Mouse (Mus musculus) kidney, adult 2 months (tissue): Measurements from ENCODE around the gene Rcc1.

Source experiments
- CTCF ChIP-seq: fragments of 200-500 bp; conservative IDR thresholded peaks from 2 replicates; pipeline ENCODE4 v1.5.1; 2011; ENCODE audit warnings: low read depth, mild to moderate bottlenecking, control low read depth, low read length, moderate library complexity, mixed read lengths; ENCODE audit not compliant: insufficient read depth, insufficient read length
- POLR2A ChIP-seq: fragments of 200-500 bp; IDR thresholded peaks from one replicate; pipeline ENCODE4 v1.6.1; 2011; ENCODE audit warnings: low read depth, low read length, control low read depth

DNA sequence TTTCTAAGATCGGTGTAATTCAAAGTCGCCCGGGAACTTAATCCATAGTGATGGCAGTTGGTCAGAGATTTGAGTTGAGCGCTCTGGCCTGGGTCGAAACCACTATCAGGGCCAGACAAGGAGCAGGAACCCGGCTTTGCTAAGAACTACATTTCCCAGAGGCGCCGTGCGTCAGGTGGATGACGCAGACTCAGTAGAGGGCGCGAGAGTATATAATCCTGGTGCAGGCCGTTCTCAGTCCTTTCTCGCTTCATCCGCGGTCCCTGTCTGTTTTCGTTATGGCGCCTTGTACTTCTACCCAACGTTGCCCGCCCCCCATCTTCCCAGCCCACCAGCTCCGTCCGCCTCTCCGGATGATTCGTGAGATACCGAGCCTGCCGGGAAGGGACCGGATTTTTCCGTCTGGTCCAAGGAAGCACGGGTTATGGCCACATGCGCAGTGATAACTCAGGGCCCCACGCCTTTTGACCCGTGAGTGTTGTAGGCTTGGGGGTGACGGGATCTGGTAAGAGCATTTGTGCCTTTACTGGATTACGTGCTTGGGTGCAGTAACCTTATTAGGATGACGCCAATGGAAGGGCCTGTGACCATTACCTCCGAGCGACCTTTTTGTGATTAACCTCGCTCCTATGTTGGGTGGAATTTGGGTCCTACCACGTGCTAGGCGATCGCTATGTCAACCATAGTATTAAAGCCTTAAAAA is 44.8 kb downstream of the Rcc1 start:
- TF ChIP-seq POLR2A: peak; percentile 97
- TF ChIP-seq CTCF: no peak
